In genomic region chr7:25680514-25681258, GRCm38 (mm10) we compare ENCODE assay signal across 8 mouse cellular contexts. TPM values are rescaled to one million over a fixed set of nuclear protein-coding genes. Genes with fewer than 3 reads are reported as not detected.
DNase-seq lines count a peak whose midpoint lies in the region; ATAC-seq lines count a peak whose summit lies in the region.

TSS of gene B9d2 (plus strand) at chr7:25680780.

- peak; percentile 98 for ATAC-seq in hindbrain, embryonic 11.5 days (ENCODE audit: low FRiP score)

- peak within 1 kb of the TSS; percentile 65 for H3K9ac ChIP-seq in hindbrain, embryonic 11.5 days (ENCODE audit: low read depth, low read length)

- peak within 1 kb of the TSS; percentile 91 for H3K27ac ChIP-seq in hindbrain, embryonic 11.5 days (ENCODE audit: low read depth, low read length)

- H3K27me3 ChIP-seq in hindbrain, embryonic 11.5 days (ENCODE audit: control insufficient read depth, insufficient read depth, low read length) = peaks cover 12% of the 10 kb centered on the region

- H3K4me1 ChIP-seq in hindbrain, embryonic 11.5 days (replicated peaks; ENCODE audit: control insufficient read depth, insufficient read depth, low read length) = no peaks in the 10 kb centered on the region

- no peaks in the 10 kb centered on the region for H3K36me3 ChIP-seq in hindbrain, embryonic 11.5 days (ENCODE audit: control insufficient read depth, insufficient read depth, low read length)

- H3K9me3 ChIP-seq in hindbrain, embryonic 11.5 days (ENCODE audit: control insufficient read depth, low read length) = no peaks in the 10 kb centered on the region

- DNase-seq in MN1 (ENCODE audit: low spot score) = peak; percentile 95
- peak; percentile 93 for DNase-seq in cerebellum, adult 9-10 months
- DNase-seq in frontal cortex, adult 2 months (ENCODE audit: extremely low spot score in 1 of 2, low spot score in 1 of 2) = peak; percentile 92 to 96
- peak; percentile 95 for DNase-seq in hindbrain, embryonic 11.5 days (ENCODE audit: low spot score)
- DNase-seq in layer of hippocampus, postnatal 10 days (ENCODE audit: low spot score in 2 of 2) = peak; percentile 95 to 97
- peak; percentile 97 for DNase-seq in lung, postnatal 10 days
- DNase-seq in ovary, postnatal 36 days (ENCODE audit: low spot score) = peak; percentile 94
- peak; percentile 98 for DNase-seq in thymus, postnatal 25 days

- WGBS in hindbrain, embryonic 11.5 days = under 1% methylated on average over 46 of the region's 46 CpGs

- peak within 1 kb of the TSS; percentile 38 for H3K4me2 ChIP-seq in hindbrain, embryonic 11.5 days (replicated peaks; ENCODE audit: low read depth, low read length)

- peak within 1 kb of the TSS; percentile 59 for H3K4me3 ChIP-seq in hindbrain, embryonic 11.5 days (ENCODE audit: low read depth, low read length)

RNA-seq across cellular contexts. Expression of gene B9d2, which starts in this region (rescaled TPM):
- 54.8 and 62.4 TPM in 2 replicates for polyA plus RNA-seq in frontal cortex, adult 2 months (2012; rRNA removed)
- polyA plus RNA-seq in hindbrain, embryonic 11.5 days (2014; fragmentation: Nextera tagmentation; extraction: Ambion mirVana) = 33.1 and 34.8 TPM in 2 replicates
- 10 to 100 TPM; 26.6 to 29.8 TPM for total RNA-seq in layer of hippocampus, postnatal 10 days (2021)

Comparison
In these comparisons a context has a peak if more than half of its experiments do, and no peak if none do; other contexts are left out.
1. Peak in every context shown above with its lines: DNase-seq, ATAC-seq, H3K4me3 ChIP-seq and H3K27ac ChIP-seq.